Mouse (Mus musculus): ENCODE data around the gene Tiam2. TPM values are rescaled to one million over a fixed set of nuclear protein-coding genes. Genes with fewer than 3 reads are reported as not detected.

Tiam2 gene
- polyA plus RNA-seq, 1 experiment from 2014 or later = 0.51 TPM

GRCm38 (mm10) chr17:3556251-3556650, 229.9 kb downstream of the Tiam2 start:
- DNase-seq (ENCODE audit: low spot score) = no peak

GRCm38 (mm10) chr17:3557331-3558311, 231.2 kb downstream of the Tiam2 start, which contains the start of gene Tfb1m:
Tfb1m (minus strand) TSS chr17:3557781.
- DNase-seq (ENCODE audit: low spot score) = peak; percentile 99

- DNase-seq (ENCODE audit: low spot score) = no peak
Measured at GRCm38 (mm10) chr17:3558356-3558870, 232.0 kb downstream of the Tiam2 start.

- peak; percentile 27 for DNase-seq (ENCODE audit: low spot score)
Measured at GRCm38 (mm10) chr17:3560534-3560933, 234.2 kb downstream of the Tiam2 start.

- DNase-seq (ENCODE audit: low spot score) = peak; percentile 47
Measured at GRCm38 (mm10) chr17:3562405-3562804, 236.0 kb downstream of the Tiam2 start.

- peak; percentile 41 for DNase-seq (ENCODE audit: low spot score)
Measured at GRCm38 (mm10) chr17:3570876-3571275, 244.5 kb downstream of the Tiam2 start.

Other genes starting within 250 kb of the Tiam2 start
- gene Scaf8, start 211.6 kb upstream of the Tiam2 start, polyA plus RNA-seq (2015; fragmentation: Nextera tagmentation; extraction: Ambion mirVana) = 19.1 and 19.2 TPM in 2 replicates
- gene Cldn20, start 206.0 kb downstream of the Tiam2 start, polyA plus RNA-seq (2015; fragmentation: Nextera tagmentation; extraction: Ambion mirVana) = not detected in 2 replicates
- gene Tfb1m, start 231.2 kb downstream of the Tiam2 start, polyA plus RNA-seq (2015; fragmentation: Nextera tagmentation; extraction: Ambion mirVana) = 14.0 and 15.0 TPM in 2 replicates

Measured in thymus, postnatal 0 days (tissue).